Mouse (Mus musculus): ENCODE data around the gene Dgcr6.
A peak's percentile ranks its signal among the peaks of the same experiment; 100 is the strongest.

The Dgcr6 gene

DNA sequence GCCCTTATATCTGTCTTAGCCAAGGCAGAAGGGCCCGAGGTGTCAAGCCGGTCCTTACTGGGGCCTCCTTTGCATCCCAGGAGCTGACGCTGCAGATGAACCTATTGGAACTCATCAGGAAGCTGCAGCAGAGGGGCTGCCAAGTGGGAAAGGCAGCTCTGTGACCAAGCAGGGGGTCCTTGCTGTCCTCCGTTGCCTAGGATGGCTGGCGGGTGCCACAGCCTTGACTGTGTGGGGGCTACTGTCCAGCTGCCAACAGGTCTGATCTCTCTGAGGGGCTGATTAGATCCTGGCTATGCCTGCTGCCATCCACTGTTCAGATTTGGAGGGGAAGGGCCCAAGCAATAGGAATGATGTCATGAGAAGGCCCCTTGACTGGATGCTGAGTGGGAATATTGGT, 18.1 kb downstream of the Dgcr6 start:
- DNase-seq (ENCODE audit: low spot score in 2 of 2): no peak

DNA sequence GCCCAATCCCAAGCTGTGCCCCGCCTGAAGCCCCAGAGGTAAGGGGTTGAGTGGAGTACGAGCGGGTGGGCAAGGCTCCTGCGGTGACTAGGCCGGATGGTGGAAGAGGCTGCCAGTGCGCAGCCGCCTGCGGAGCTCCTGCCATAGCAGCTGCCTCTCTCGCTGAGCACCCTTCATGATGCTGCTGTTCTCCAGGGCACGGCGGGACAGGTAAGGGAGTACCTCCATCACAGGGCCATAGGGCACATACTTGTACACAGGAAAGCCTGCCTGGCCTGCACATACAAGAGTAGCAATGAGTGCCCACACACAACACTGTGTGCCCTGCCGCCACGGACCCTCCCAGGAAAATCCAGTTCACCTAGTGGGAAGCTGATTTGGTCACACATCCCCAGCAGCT, 19.4 kb downstream of the Dgcr6 start:
- DNase-seq (ENCODE audit: low spot score in 2 of 2): no peak

DNA sequence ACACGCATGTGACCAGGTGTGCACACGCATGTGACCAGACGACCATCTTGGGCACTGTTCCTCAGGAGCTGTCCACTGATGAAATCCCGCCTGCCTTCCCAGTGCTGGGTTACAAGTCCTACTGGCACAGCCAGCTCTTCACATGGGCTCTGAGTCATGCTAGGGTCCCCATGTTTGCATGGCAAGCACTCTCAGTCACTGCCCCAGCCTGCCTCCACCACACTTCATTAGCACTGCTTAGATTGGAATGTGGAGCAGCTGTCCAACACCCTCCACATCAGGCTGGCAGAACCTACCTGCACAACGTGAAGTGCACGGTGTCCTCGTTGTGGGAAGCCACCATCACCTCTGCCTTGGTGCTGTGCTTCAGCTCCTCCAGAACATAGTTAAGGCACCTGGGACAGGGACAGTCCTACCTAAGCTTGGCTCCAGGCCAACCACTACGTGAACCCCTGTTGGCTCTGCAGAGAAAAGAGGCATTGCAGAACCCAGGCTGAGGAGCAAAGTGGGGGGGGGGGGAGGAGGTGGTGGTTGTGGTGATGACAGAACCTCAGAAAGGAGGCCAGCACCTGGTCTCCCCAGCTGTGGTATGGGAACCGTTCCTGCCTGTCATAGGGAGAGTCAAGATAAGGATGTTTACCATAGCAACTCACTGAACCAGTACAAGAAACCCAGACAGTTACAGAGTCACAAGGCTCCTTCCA, 20.8 kb downstream of the Dgcr6 start:
- DNase-seq (ENCODE audit: low spot score in 2 of 2): peak; percentile 81 to 86

DNA sequence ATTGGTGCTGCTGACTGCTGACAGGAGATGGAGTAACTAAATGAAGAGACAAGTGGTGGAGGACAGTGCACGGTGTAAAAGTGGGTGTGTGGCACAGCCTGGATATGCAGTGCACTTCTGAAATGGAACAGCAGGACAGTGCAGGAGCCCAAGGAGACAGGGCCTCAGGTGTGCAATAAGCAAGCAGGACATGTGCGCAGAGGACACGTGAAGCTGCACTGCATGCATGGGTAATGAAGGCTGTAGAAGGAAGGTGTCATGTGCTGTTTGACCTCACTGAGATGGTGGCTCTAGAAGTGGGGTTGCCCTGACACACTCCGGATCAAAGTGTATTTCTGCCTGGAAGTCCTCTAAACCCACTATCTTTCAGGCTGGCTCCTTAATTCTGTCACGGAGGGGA, 22.0 kb downstream of the Dgcr6 start:
- no peak for DNase-seq (ENCODE audit: low spot score in 2 of 2)

DNA sequence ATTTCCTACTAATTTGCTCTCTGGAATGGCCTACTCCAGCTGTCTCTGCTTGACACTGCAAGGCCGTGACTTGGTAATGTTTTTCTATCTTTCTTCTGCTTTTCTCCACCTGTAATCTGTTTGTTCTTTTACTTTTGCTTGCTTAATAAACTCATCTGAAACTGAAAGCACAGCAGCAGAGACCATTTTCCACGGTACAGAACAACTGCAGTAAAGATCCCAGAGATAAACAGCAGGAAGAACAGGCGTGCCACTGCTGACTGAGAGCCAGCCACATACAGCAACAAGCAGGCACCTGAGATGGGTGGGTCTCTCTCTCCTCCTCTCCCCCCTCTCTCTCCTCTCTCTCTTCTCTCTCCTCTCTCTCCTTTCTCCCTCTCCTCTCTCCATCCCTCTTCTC, 22.5 kb downstream of the Dgcr6 start:
- DNase-seq (ENCODE audit: low spot score in 2 of 2): peak; percentile 53 to 57

DNA sequence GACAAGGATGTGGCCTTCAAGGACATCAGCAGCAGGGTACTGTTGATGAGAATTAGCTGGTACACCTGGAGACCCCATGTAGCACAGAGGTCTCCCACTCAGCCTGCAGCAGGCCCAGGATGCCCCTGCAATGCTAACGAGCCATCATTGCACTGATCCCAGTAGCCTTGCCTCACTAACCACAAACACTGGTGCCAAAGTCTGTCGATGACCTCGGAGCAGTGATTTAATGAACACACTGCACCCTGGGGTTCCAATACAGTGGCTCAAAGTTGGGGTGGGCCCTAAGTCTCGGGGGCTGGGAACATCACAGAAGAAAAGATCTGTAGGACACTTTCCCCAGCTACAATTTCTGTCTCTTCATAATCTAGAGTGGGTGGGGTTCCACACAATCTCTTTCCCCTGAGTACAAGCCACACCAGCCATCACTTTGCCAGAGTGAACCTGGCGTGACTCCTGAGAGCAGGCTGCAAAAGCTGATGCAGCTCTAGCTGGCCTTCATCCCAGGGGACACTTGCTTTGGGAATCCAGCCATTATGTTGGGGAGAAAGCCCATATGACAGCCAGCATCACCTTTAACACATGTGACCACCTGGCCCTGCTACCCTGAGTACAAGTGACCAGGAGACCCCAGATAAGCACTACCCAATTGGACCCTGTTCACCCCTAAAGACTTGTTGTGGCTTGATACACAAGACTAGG, 25.8 kb downstream of the Dgcr6 start:
- no peak for DNase-seq (ENCODE audit: low spot score in 2 of 2)

DNA sequence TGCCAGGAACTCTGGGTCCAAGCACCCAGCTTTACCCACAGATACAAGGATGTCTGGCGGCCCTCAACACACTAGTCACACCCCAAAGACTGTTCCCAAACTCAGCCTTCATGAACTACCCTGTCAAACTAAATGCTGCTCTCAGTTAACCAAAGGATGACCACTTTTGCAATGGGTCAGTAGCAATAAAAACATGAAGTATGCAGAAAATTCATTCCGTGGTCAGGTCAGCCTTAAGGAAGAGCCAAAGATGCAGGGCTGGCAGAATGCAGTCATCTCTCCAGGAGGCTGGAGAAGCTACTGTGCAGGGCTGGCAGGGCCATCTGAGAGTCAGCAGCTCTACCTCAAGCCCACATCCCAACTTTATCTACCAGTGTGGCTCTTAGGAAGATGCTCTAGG, 26.6 kb downstream of the Dgcr6 start:
- no peak for DNase-seq (ENCODE audit: low spot score in 2 of 2)

DNA sequence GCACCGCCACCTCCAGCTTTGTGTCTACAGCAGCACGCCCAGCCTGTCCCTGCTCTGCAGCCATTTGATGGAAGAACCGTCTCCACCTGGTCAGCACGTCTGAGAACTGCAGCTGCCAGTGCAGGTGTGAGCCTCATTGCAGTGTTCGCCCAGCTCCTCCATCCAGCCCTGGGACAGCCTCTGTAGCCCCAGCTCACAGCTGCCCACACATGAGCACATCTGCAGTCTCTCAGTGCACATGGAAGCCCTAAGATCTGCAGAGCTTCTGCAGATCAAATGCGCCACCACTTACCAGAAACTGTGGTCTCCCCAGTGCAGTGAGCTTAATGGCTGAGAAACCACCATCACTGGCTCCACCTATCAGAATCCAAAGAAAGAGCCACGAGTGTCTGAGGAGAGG, 27.5 kb downstream of the Dgcr6 start:
- DNase-seq (ENCODE audit: low spot score in 2 of 2): peak; percentile 46 to 53

DNA sequence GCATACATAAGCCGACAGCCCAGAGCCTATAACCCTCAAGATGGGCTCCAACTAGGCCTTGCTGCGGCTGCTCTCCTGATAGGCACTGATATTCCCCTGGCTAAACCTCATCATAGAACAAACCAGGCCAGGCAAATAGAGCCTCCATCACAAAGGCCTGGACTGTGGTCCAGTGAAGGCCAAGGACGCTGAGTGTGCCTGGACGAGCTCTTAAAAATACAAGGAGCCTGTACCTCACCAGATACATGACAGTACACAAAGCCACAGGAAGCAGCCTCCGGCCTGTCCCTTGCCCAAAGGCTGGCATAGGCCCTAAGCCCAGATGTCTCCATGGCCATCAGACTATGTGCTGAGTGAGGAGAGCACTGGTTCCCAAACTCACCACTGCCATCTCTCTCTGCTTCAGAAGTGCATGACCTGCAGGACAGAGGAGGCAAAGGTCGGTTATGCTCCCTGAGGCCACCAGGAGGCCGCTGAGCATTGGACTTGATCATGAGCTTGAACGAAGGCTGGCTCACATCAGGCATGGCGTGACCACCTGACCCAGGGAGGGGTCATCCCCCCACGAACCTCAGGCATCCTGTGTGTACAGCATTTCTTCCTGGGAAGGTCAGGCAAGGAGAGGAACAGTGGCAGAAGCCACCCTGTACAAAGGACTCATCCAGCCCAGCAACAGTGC, 28.6 kb downstream of the Dgcr6 start:
- no peak for DNase-seq (ENCODE audit: low spot score in 2 of 2)

DNA sequence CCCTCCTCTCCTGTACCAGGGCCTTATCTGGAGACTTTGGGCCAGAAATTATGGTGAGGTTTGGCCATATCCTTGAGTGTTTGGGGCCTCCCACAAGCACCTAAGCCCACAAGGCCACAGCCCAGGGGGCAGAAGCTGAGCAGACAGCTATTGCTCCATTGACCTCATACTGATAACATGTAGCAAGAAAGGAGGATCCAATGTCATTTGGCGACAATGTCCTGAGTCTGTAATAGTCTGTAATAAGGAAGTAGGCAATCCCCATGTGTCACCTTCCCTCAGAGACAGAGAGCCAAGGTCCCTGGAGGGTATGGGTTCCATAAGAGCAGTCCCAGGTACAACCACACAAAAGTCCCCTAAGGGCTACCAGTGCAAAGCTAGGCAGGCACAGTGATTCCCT, 29.6 kb downstream of the Dgcr6 start:
- no peak for DNase-seq (ENCODE audit: low spot score in 2 of 2)

DNA sequence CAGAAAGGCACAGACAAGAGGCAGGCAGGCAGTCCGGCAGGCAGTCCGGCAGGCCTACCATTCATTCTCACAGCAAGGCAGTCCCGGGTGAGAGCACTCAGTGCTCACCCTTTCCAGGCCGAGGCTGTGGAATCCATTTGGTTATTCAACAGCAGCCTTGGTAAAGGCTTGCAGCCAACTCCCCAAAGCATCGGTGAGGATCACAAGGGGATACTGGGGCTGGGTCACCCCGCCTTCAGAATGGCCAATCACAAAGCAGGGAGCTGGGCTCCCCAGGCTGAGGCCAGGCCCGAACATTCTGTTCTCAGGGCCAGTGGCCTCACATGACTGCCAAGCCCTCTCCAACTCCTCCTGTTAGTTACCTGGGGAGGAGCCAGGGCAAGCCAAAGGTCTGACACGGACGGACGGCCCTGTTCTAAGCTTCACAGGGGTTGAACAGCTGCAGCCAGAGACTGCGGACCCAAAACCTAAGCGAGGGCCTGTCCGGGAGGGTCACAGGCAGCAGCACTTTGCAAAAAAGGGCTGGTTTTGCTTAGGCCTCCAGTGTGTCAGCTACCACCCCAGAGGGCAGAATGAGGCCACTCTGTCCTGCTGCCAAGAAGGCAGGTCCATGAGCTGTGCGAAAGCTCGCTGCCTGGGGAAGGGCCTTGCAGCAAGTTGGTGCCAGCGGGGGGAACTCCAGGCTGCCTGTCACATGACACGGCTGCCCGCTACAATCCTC, 30.7 kb downstream of the Dgcr6 start:
- no peak for DNase-seq (ENCODE audit: low spot score in 2 of 2)

DNA sequence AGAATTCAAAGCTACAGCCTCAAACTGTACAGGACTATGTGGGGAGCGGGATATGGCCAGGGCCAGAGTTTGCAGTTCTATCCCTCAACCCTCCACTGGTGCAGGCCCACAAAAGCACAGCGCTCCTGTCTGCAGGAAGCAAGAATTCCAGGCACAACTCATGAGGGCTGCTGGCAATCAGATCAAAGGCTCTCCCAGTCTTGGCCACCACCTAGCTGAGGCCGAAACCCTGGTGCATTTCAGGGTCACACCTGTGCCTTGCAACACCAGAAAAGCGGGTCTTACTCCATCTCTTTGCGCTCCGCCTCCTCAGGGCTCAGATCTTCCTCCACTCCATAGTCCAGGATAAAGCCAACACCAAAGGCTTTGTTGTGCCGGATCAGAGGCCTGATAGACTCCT, 31.6 kb downstream of the Dgcr6 start:
- DNase-seq (ENCODE audit: low spot score in 2 of 2): no peak

DNA sequence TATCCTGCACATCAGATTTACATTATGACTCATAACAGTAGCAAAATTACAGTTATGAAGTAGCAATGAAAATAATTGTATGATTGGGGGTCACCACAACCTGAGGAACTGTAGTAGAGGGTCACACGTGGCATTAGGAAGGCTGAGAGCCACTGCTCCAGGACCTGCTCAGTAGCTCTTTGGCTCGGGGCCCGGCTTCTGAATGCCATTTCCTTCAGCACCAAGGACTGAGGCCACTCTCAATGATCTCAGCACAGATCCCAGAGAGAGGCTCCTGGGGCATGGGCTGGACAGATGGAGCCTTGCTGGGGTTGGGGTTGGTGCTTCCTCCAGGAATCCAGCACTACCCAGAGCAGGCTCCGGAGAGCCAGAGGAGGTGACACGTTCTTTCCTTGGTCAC, 34.4 kb downstream of the Dgcr6 start:
- DNase-seq (ENCODE audit: low spot score in 2 of 2): no peak

DNA sequence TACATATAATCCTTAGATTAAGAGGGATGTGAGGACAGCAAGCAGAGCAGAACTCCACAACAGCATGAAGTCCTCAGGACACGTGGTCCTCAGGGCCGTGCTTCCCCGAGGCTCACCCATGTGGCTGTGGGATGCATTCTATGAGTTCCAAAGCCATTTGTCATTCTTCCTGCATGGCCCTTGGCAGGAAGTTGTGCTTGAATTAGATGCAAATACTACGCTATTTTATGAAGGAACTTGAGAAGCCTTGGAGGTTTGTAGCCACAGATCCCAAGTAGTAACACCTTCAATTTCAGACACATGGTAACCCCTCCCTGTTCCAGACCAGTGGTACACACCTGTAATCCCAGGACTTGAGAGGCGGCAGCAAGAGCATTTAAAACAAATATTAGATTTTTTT, 43.7 kb downstream of the Dgcr6 start:
- no peak for DNase-seq (ENCODE audit: low spot score in 2 of 2)

DNA sequence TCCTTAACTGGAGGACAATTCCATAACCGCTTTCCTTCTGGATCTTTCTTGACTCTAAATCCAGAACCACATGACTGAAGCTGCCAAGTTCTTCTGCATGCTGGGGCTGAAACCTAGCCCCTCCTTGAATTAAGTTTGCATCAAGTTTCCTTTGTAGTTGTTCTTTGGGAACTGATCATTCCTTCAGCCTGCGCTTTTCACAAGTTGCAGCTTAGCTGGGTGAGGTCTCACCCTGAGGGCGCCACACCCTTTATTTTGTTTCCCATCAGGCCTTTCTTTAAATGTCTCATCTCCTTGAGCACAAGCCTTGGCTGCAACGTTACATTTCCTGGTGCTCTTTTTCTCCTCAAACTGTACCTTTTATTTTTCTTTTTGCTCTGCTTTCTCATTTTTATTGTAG, 50.2 kb downstream of the Dgcr6 start:
- no peak for DNase-seq (ENCODE audit: low spot score in 2 of 2)

DNA sequence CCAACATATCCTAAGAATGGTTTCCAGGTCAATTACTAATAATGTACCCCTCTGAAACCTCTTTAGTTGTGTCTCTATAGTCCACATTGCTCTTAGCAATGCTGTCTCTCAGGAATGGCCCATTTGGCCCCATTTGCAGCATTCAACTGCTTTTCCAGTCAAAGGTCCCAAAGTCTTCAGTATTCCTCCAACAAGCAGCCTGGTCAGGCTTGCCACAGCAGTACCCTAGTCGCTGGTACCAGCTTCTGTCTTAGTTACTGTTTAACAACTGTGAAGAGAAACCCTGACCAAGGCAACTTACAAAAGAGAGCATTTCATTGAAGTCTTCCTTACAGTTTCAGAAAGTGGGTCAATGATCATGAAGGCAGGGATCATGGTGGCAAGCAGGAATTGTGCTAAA, 50.7 kb downstream of the Dgcr6 start:
- no peak for DNase-seq (ENCODE audit: low spot score in 2 of 2)

DNA sequence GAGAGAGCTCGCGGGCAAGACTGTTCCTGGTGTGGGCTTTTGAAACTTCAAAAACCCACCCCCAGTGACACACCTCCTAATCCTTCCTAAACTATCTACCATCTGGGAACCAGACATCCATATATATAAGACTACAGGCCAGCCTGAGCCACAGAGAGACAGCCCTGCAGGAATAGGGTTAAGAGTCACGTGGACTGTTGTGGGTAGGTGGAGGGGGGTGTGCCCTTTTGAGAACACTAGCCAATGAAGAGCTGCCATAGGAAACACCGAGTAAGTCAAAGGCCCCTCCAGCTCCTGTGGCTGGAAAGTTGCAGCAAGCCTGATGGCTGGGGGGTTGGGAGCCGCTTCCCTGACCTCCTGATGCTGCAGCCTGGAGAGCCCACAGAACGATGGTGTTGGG, 51.1 kb downstream of the Dgcr6 start:
- DNase-seq (ENCODE audit: low spot score in 2 of 2): no peak

DNA sequence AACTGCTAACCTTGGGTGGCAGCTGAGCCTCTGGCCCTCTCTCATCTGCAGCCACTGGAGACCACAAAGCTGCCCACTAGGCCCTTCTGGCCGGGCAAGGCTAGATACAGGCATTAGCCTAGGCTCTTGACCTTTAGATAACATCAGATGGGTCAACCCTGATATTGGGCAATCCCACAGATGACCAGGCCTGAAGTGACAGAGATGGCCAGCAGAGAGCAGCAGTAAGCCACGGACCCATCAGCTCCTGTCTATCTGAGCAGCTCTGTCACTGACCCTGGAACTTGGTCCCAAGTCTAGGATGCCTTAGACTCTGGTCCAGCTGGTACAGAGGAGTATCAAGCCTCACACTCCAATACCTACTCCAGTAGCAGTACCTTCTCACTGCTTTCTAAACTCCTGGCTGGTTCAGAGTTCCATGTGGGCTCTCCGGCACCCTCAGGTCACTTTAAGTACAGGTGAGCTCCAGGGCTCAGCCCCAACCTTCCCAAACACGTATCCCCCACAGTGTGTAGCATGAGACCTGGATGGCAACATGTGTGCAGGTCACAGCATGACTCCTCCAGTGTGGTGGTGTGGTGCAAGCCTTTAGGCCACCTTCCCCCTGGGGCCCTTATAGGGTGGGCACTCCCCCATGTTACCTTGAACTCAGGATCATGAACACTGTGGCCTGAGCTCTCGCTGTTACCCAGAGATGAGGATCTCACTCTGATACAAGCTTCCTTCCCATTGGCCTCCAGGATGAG, 55.7 kb downstream of the Dgcr6 start:
- DNase-seq (ENCODE audit: low spot score in 2 of 2): peak in 1 of 2 experiments; percentile 29

DNA sequence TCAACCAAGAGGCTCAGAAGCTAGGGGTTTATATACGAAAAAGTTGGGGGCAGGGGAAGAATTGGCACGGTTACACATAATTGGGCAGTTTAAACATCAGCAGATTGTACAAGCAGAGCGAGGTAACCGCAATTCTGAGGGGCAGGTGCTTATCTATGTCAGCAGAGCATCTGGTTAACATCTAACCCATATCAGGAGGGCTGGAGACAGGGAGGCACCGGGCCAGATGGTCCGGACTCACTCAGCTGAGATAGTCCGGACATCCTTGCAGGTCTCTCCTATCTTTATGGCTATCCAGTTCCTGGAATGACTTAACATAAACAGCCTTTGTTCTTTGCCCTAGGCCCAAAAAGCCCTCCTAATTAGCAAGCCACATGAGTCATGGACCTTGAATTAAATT, 58.4 kb downstream of the Dgcr6 start:
- DNase-seq (ENCODE audit: low spot score in 2 of 2): no peak

DNA sequence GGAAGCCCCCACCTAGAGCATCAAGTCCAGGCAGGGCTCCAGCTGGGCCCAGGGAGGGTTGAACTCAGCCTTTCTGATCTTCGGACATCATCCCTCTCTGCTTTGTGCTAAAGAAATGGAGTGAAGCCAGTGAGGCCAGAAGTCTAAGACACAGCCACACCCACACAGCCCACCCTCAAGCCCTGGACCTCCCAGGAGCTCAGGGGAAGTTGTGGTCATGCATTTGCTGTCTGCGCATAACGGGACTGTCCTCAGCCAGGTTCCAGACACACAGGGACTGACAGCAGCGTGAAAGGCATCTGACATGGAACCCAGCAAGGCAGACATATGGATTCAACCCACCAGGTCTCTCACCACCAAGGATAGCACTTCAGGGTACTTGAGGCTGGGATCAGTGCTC, 63.8 kb downstream of the Dgcr6 start:
- DNase-seq (ENCODE audit: low spot score in 2 of 2): no peak

DNA sequence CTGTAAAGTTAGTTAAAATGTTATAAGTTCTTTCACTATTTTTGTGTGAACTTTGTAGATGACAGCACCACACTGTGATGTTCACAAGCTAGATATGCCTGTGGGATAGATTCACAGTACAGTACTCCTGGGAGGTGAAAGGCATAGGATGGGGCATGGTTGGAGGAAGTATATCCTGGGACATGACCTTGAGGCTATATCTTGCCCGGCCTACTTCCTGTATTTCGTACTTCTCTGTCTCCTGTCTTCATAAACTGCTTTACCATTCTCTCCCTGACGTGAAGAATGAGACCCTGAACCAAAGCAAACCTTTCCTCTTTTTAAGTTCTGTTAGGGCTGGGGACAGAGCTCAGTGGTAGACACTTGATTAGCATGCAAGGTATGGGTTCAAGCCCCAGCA, 65.6 kb downstream of the Dgcr6 start:
- DNase-seq (ENCODE audit: low spot score in 2 of 2): no peak

All from thymus, postnatal 10 days (tissue).